18 mouse cellular contexts compared by ENCODE assay signal in the genomic region with DNA sequence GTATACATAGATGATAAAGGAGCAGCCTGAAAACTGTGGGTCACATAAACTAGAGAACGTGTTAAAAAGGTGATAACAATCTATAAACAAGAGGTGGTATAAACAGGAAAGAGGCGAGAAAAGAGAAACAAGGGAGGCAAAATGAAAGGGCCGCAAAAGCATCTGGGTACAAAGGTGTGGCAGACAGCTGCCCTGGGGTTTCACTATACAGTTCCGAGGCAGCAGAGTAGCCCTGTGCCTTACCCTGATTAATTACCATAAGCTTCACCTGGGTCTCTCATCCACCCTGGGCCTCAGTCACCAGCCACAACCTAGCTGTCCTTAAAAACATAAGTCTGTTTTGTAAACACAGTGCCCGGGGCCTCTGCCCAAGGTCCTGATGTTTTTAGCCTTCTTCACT. TPM values are rescaled to one million over a fixed set of nuclear protein-coding genes. Genes with fewer than 3 reads are reported as not detected.
DNase-seq lines count a peak whose midpoint lies in the region; ATAC-seq lines count a peak whose summit lies in the region.
"Had no signal": no experiment of that assay in that cellular context is flagged by ENCODE, and none has a peak within 500 bp of the region (broad histone marks: within the 10 kb centered on the region; RNA-seq: fewer than 3 reads in every experiment).

No protein-coding gene starts in this region.

- ATAC-seq in inflammation-experienced regulatory T-cells, adult 6 months = peak; percentile 50
- ATAC-seq: forebrain, embryonic 16.5 days; liver, postnatal 0 days; lung, postnatal 0 days had no signal

- DNase-seq in B cell, adult 2 months = peak; percentile 11 to 15
- peak; percentile 60 for DNase-seq in CD4-positive, CD25-positive, alpha-beta regulatory T cell, adult 2 months (ENCODE audit: low read depth, low spot score)
- DNase-seq in thymus, postnatal 0 days (ENCODE audit: low spot score) = peak; percentile 28
- no peak for DNase-seq in MN1 (ENCODE audit: low spot score)
- DNase-seq in lung, postnatal 36 days = no peak
- DNase-seq in layer of hippocampus, postnatal 14 days (ENCODE audit: low spot score in 2 of 2) = no peak
- DNase-seq: adrenal gland, postnatal 36 days; cerebellum, adult 11-12 months; cerebellum, postnatal 14 days; gastrocnemius, postnatal 25 days; heart, postnatal 10 days; kidney, adult 18-20 months; layer of hippocampus, adult 9-11 months; liver; liver, postnatal 0 days had no signal

RNA-seq across cellular contexts. Expression of gene Sp100, which starts 36.9 kb away (rescaled TPM):
- 100 to 1,000 TPM; 924 to 977 (median 951) TPM for polyA plus RNA-seq in inflammation-experienced regulatory T-cells, adult 6 months (2017; shearing (Covaris generic))
- 118 and 129 TPM in 2 replicates for polyA plus RNA-seq in thymus, postnatal 0 days (2015; fragmentation: Nextera tagmentation; extraction: Ambion mirVana)
- under 1 TPM; 0.43 to 0.44 TPM for total RNA-seq in layer of hippocampus, postnatal 14 days (2021)
- polyA plus RNA-seq: forebrain, embryonic 16.5 days had no signal

Comparison
In these comparisons a context has a peak if more than half of its experiments do, and no peak if none do; other contexts are left out.
1. DNase-seq: peak in B cell, adult 2 months (2 of 2), CD4-positive, CD25-positive, alpha-beta regulatory T cell, adult 2 months (single experiment) and thymus, postnatal 0 days (single experiment); none in MN1 (single experiment), lung, postnatal 36 days (single experiment) and layer of hippocampus, postnatal 14 days (0 of 2).